Comparison of ENCODE assay signal across 10 mouse cellular contexts in genomic region chr9:120672452-120672851, GRCm38 (mm10).
DNase-seq lines count a peak whose midpoint lies in the region; ATAC-seq lines count a peak whose summit lies in the region.
"Had no signal": no experiment of that assay in that cellular context is flagged by ENCODE, and none has a peak within 500 bp of the region (broad histone marks: within the 10 kb centered on the region; RNA-seq: fewer than 3 reads in every experiment).

No protein-coding gene starts in this region.

- H3K9ac ChIP-seq in heart, embryonic 12.5 days = no peak overlapping the region
- no peak overlapping the region for H3K9ac ChIP-seq in embryonic facial prominence, embryonic 14.5 days (ENCODE audit: low read depth, low read length)
- H3K9ac ChIP-seq: liver, embryonic 15.5 days had no signal

- WGBS in heart, embryonic 12.5 days = 40% methylated on average over 6 of the region's 6 CpGs
- whole genome bisulfite sequencing in embryonic facial prominence, embryonic 14.5 days = 33% methylated on average over 6 of the region's 6 CpGs

- no peak overlapping the region for H3K4me3 ChIP-seq in heart, embryonic 12.5 days
- no peak overlapping the region for H3K4me3 ChIP-seq in embryonic facial prominence, embryonic 14.5 days (ENCODE audit: low read depth, low read length)
- H3K4me3 ChIP-seq: liver, embryonic 15.5 days had no signal

- H3K4me2 ChIP-seq in heart, embryonic 12.5 days = no peak overlapping the region
- no peak overlapping the region for H3K4me2 ChIP-seq in embryonic facial prominence, embryonic 14.5 days (ENCODE audit: low read depth, low read length)
- H3K4me2 ChIP-seq: liver, embryonic 15.5 days had no signal

- peaks cover 13% of the 10 kb centered on the region; the same call in 1 of the 2 replicates for H3K4me1 ChIP-seq in heart, embryonic 12.5 days (replicated peaks)
- peaks cover 30% of the 10 kb centered on the region for H3K4me1 ChIP-seq in embryonic facial prominence, embryonic 14.5 days (ENCODE audit: control insufficient read depth, insufficient read depth, low read length)
- H3K4me1 ChIP-seq: liver, embryonic 15.5 days had no signal

- intact Hi-C loops in left cerebral cortex, postnatal 14 days (cut with DNase I) = no loop called here
- intact Hi-C loops in gastrocnemius, postnatal 36 days (cut with DNase I) = no loop called here

- DNase-seq in heart, adult 11 months = peak; percentile 86
- peak; percentile 54 for DNase-seq in embryonic facial prominence, embryonic 14.5 days (ENCODE audit: low spot score)
- DNase-seq in left cerebral cortex, postnatal 14 days (ENCODE audit: low spot score in 2 of 2) = peak; percentile 64
- peak; percentile 67 for DNase-seq in right cerebral cortex, adult 18-20 months
- no peak for DNase-seq in gastrocnemius, postnatal 36 days
- DNase-seq: heart, postnatal 4 days had no signal

- H3K36me3 ChIP-seq in heart, embryonic 12.5 days = no peaks in the 10 kb centered on the region
- no peaks in the 10 kb centered on the region for H3K36me3 ChIP-seq in embryonic facial prominence, embryonic 14.5 days (ENCODE audit: control insufficient read depth, insufficient read depth, low read length)
- H3K36me3 ChIP-seq: liver, embryonic 15.5 days had no signal

- no peak for ATAC-seq in heart, embryonic 12.5 days (ENCODE audit: insufficient number of reproducible peaks, low FRiP score)
- ATAC-seq in embryonic facial prominence, embryonic 14.5 days (ENCODE audit: low read depth) = peak; percentile 54; the same call in 1 of the 2 replicates
- ATAC-seq in megakaryocyte-erythroid progenitor cell, adult 5-6 weeks (replicated peaks; ENCODE audit: low FRiP score, low TSS enrichment, poor library complexity, severe bottlenecking) = no peak
- no peak for ATAC-seq in activated CD4-positive, CD25-positive, alpha-beta regulatory T cell, adult 4 months

- H3K27ac ChIP-seq in heart, embryonic 12.5 days (ENCODE audit: poor library complexity, severe bottlenecking) = no peak overlapping the region
- H3K27ac ChIP-seq in embryonic facial prominence, embryonic 14.5 days (replicated peaks; ENCODE audit: low read depth, low read length) = no peak overlapping the region
- H3K27ac ChIP-seq: liver, embryonic 15.5 days had no signal

- H3K27me3 ChIP-seq in heart, embryonic 12.5 days (replicated peaks) = peaks cover 28% of the 10 kb centered on the region
- H3K27me3 ChIP-seq in embryonic facial prominence, embryonic 14.5 days (replicated peaks; ENCODE audit: control insufficient read depth, insufficient read depth, low read length) = 0 out of 2 replicates have a peak, but pooled peaks cover 3% of the 10 kb centered on the region

- no peaks in the 10 kb centered on the region for H3K9me3 ChIP-seq in heart, embryonic 12.5 days (replicated peaks)
- H3K9me3 ChIP-seq in embryonic facial prominence, embryonic 14.5 days (ENCODE audit: control insufficient read depth, low read length) = no peaks in the 10 kb centered on the region
- H3K9me3 ChIP-seq: liver, embryonic 15.5 days had no signal

Comparison
In these comparisons a context has a peak if more than half of its experiments do, and no peak if none do; other contexts are left out.
1. DNase-seq: peak in heart, adult 11 months (single experiment), embryonic facial prominence, embryonic 14.5 days (single experiment), left cerebral cortex, postnatal 14 days (2 of 2) and right cerebral cortex, adult 18-20 months (single experiment); none in gastrocnemius, postnatal 36 days (0 of 2).